In the genomic region with DNA sequence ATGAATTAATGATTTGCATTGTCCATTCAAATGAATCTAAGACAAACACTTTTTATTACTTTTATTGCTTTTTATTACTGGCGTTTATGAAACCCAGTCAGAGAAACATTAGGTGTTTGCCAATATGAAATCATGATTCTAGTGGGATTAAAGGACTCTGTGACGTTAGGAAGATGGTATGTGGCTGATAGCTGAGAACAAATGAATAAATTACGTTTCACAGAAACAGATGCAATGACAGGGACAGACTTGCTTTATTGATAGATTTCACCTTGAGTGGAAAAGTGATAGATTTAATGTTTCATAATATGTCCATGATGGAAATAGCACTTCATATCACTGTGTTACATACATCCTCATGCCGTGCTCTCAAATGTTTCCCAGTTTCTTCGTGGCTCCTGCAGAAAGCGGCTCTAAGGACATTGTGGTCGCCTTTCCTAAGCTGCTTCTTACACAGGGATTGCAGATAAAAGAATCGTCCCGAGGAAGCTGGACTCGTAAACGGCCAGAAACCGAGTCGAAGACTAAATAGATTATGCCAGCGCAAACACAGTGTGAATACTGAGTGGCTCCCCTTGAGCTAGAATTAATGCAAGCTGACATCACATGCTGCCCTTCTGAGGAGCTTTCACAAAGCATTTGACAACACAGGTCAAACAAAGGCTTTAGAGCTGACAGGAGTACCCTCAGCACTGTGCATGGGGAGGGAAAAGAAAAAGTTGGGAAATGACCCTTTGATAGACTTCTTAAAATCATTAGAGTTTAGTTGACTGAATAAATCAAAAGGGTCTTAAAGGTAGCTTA, we compare ENCODE assay signal across 18 mouse cellular contexts. TPM values are rescaled to one million over a fixed set of nuclear protein-coding genes. Genes with fewer than 3 reads are reported as not detected.
DNase-seq lines count a peak whose midpoint lies in the region; ATAC-seq and TF ChIP-seq lines count a peak whose summit lies in the region.
"Had no signal": no experiment of that assay in that cellular context is flagged by ENCODE, and none has a peak within 500 bp of the region (broad histone marks: within the 10 kb centered on the region; RNA-seq: fewer than 3 reads in every experiment).

No protein-coding gene starts in this region.

- peak; percentile 75 for ATAC-seq in neural tube, embryonic 11.5 days (ENCODE audit: insufficient read depth, low FRiP score, low TSS enrichment)
- ATAC-seq in hindbrain, embryonic 13.5 days (ENCODE audit: low FRiP score), result peak; percentile 81; the same call in 1 of the 2 replicates
- ATAC-seq in midbrain, embryonic 15.5 days (replicated peaks), result peak; percentile 87

- no peaks in the 10 kb centered on the region for H3K27me3 ChIP-seq in neural tube, embryonic 11.5 days (ENCODE audit: control insufficient read depth, insufficient read depth, low read length)
- H3K27me3 ChIP-seq in hindbrain, embryonic 13.5 days, result no peaks in the 10 kb centered on the region
- no peaks in the 10 kb centered on the region for H3K27me3 ChIP-seq in midbrain, embryonic 15.5 days (replicated peaks)
- H3K27me3 ChIP-seq: embryonic facial prominence, embryonic 13.5 days; liver, embryonic 13.5 days had no signal

- H3K4me3 ChIP-seq in neural tube, embryonic 11.5 days (ENCODE audit: low read depth, low read length), result no peak overlapping the region
- H3K4me3 ChIP-seq in hindbrain, embryonic 13.5 days, result no peak overlapping the region
- H3K4me3 ChIP-seq in midbrain, embryonic 15.5 days, result no peak overlapping the region
- H3K4me3 ChIP-seq in left cerebral cortex, adult 2 months, result no peak overlapping the region
- H3K4me3 ChIP-seq: embryonic facial prominence, embryonic 13.5 days; liver, embryonic 13.5 days had no signal

- DNase-seq in neural tube, embryonic 11.5 days (ENCODE audit: low spot score), result peak; percentile 26
- no peak for DNase-seq in neural tube, embryonic 10.5 days (ENCODE audit: extremely low spot score, low spot score)
- DNase-seq in left cerebral cortex, postnatal 36 days (ENCODE audit: low spot score in 2 of 2), result no peak
- no peak for DNase-seq in testis, postnatal 10 days (ENCODE audit: low spot score)
- DNase-seq in left cerebral cortex, adult 11 months (ENCODE audit: low spot score), result no peak
- no peak for DNase-seq in left cerebral cortex, adult 2 months (ENCODE audit: extremely low spot score in 1 of 2, low spot score in 2 of 2)
- DNase-seq: B cell, adult 2 months; cerebellum, adult 2 months; heart, postnatal 14 days; kidney, adult 18-20 months; left cerebral cortex, postnatal 4 days; liver, embryonic 13.5 days; lung, postnatal 4 days; right cerebral cortex, adult 18-20 months had no signal

- H3K36me3 ChIP-seq in neural tube, embryonic 11.5 days (ENCODE audit: control insufficient read depth, insufficient read depth, low read length), result no peaks in the 10 kb centered on the region
- no peaks in the 10 kb centered on the region for H3K36me3 ChIP-seq in hindbrain, embryonic 13.5 days
- no peaks in the 10 kb centered on the region for H3K36me3 ChIP-seq in midbrain, embryonic 15.5 days (replicated peaks)
- H3K36me3 ChIP-seq: embryonic facial prominence, embryonic 13.5 days; G1E; liver, embryonic 13.5 days had no signal

- TF ChIP-seq CTCF in left cerebral cortex, adult 2 months (IDR thresholded peaks at IDR 0.05), result no peak

- no peak overlapping the region for H3K4me2 ChIP-seq in neural tube, embryonic 11.5 days (ENCODE audit: low read depth)
- H3K4me2 ChIP-seq in hindbrain, embryonic 13.5 days, result peak overlapping the region; percentile 11; the same call in 1 of the 2 replicates
- H3K4me2 ChIP-seq in midbrain, embryonic 15.5 days, result peak overlapping the region; percentile 28
- H3K4me2 ChIP-seq: embryonic facial prominence, embryonic 13.5 days; liver, embryonic 13.5 days had no signal

- 62% methylated on average over 14 of the region's 14 CpGs for WGBS in neural tube, embryonic 11.5 days
- WGBS in hindbrain, embryonic 13.5 days, result 31% methylated on average over 14 of the region's 14 CpGs
- 11% methylated on average over 14 of the region's 14 CpGs for WGBS in midbrain, embryonic 15.5 days

- H3K9me3 ChIP-seq in neural tube, embryonic 11.5 days (ENCODE audit: control insufficient read depth, low read length), result no peaks in the 10 kb centered on the region
- no peaks in the 10 kb centered on the region for H3K9me3 ChIP-seq in hindbrain, embryonic 13.5 days
- H3K9me3 ChIP-seq in midbrain, embryonic 15.5 days, result no peaks in the 10 kb centered on the region
- H3K9me3 ChIP-seq: embryonic facial prominence, embryonic 13.5 days; G1E; liver, embryonic 13.5 days had no signal

- no peaks in the 10 kb centered on the region; the same call in 1 of the 2 replicates for H3K4me1 ChIP-seq in neural tube, embryonic 11.5 days (ENCODE audit: control insufficient read depth, insufficient read depth, low read length)
- H3K4me1 ChIP-seq in hindbrain, embryonic 13.5 days (replicated peaks), result peaks cover 4% of the 10 kb centered on the region; the same call in 1 of the 2 replicates
- peaks cover 18% of the 10 kb centered on the region for H3K4me1 ChIP-seq in midbrain, embryonic 15.5 days

- no peak overlapping the region for H3K27ac ChIP-seq in neural tube, embryonic 11.5 days (ENCODE audit: low read depth, low read length)
- peak overlapping the region; percentile 72; the same call in 1 of the 2 replicates for H3K27ac ChIP-seq in hindbrain, embryonic 13.5 days
- peak overlapping the region; percentile 67 for H3K27ac ChIP-seq in midbrain, embryonic 15.5 days
- H3K27ac ChIP-seq in left cerebral cortex, adult 2 months, result no peak overlapping the region
- H3K27ac ChIP-seq: embryonic facial prominence, embryonic 13.5 days; liver, embryonic 13.5 days had no signal

- intact Hi-C loops in left cerebral cortex, postnatal 36 days (cut with DNase I), result no loop called here
- intact Hi-C loops in left cerebral cortex, adult 2 months (cut with DNase I), result no loop called here

- H3K9ac ChIP-seq in neural tube, embryonic 11.5 days (ENCODE audit: low read length), result no peak overlapping the region
- H3K9ac ChIP-seq in hindbrain, embryonic 13.5 days, result no peak overlapping the region
- H3K9ac ChIP-seq in midbrain, embryonic 15.5 days, result 0 out of 2 replicates have a peak overlapping the region, but pooled peaks have one; percentile 7
- H3K9ac ChIP-seq: embryonic facial prominence, embryonic 13.5 days; liver, embryonic 13.5 days had no signal

RNA-seq across cellular contexts. Expression of a gene that starts 18.6 kb away (rescaled TPM):
- polyA plus RNA-seq in neural tube, embryonic 11.5 days (2014; fragmentation: Nextera tagmentation; extraction: Ambion mirVana), result 7.3 and 8.0 TPM in 2 replicates
- 6.1 and 7.4 TPM in 2 replicates for polyA plus RNA-seq in hindbrain, embryonic 13.5 days (2015; fragmentation: Nextera tagmentation; extraction: Ambion mirVana)
- 8.5 and 9.3 TPM in 2 replicates for polyA plus RNA-seq in midbrain, embryonic 15.5 days (2015; fragmentation: Nextera tagmentation; extraction: Ambion mirVana)
- 10 to 100 TPM; 83.4 to 92.1 TPM for total RNA-seq in left cerebral cortex, postnatal 36 days (2021)
- 10 to 100 TPM; 80.1 to 80.7 TPM for total RNA-seq in left cerebral cortex, adult 2 months (2021)

Comparison
In these comparisons a context has a peak if more than half of its experiments do, and no peak if none do; other contexts are left out.
1. H3K27ac ChIP-seq: peak in hindbrain, embryonic 13.5 days (single experiment) and midbrain, embryonic 15.5 days (single experiment); none in neural tube, embryonic 11.5 days (single experiment) and left cerebral cortex, adult 2 months (single experiment).
2. Peak in every context shown above with its lines, with median percentiles within 50 percentile points of each other: ATAC-seq.